Mouse (Mus musculus) midbrain, embryonic 15.5 days (tissue): ENCODE data around the gene Lgmn. TPM values are rescaled to one million over a fixed set of nuclear protein-coding genes. Genes with fewer than 3 reads are reported as not detected.

Source experiments
- ATAC-seq: fragments of 200-750 bp; cut with Nextera tagmentation; replicated peaks from 2 replicates; pipeline ENCODE4 v1.8.0; 2017; ENCODE audit warnings: moderate TSS enrichment
- H3K27ac ChIP-seq: fragments of 300-500 bp; sonication (generic); 2 replicates; pipeline ENCODE4 v1.5.1; 2015; ENCODE audit warnings: mild to moderate bottlenecking, inconsistent platforms
- H3K27me3 ChIP-seq: fragments of 300-500 bp; sonication (generic); replicated peaks from 2 replicates; pipeline ENCODE4 v1.6.1; 2015; ENCODE audit warnings: inconsistent platforms
- H3K36me3 ChIP-seq: fragments of 300-500 bp; sonication (generic); replicated peaks from 2 replicates; pipeline ENCODE4 v1.6.1; 2015; ENCODE audit warnings: inconsistent platforms
- H3K4me1 ChIP-seq: fragments of 300-500 bp; sonication (generic); 2 replicates; pipeline ENCODE4 v1.6.1; 2015; ENCODE audit warnings: inconsistent platforms
- H3K4me2 ChIP-seq: fragments of 300-500 bp; sonication (generic); 2 replicates; pipeline ENCODE4 v1.6.1; 2015; ENCODE audit warnings: inconsistent platforms, mild to moderate bottlenecking, moderate library complexity
- H3K4me3 ChIP-seq: fragments of 300-500 bp; sonication (generic); 2 replicates; pipeline ENCODE4 v1.5.1; 2015; ENCODE audit warnings: mild to moderate bottlenecking, inconsistent platforms
- H3K9ac ChIP-seq: fragments of 300-500 bp; sonication (generic); 2 replicates; pipeline ENCODE4 v1.6.1; 2015; ENCODE audit warnings: mild to moderate bottlenecking, inconsistent platforms
- H3K9me3 ChIP-seq: fragments of 300-500 bp; sonication (generic); 2 replicates; pipeline ENCODE4 v1.6.1; 2016; ENCODE audit warnings: inconsistent platforms
- WGBS: fragments of 180-500 bp; shearing (Covaris S2); methylation state at CpG from one replicate; pipeline ENCODE4 v1.1.7; 2015; ENCODE audit warnings: mixed read lengths; 5-methylcytosine and 5-hydroxymethylcytosine counted together
- polyA plus RNA-seq: library from polyadenylated mRNA; unstranded; fragments of >200 nt; fragmentation: Nextera tagmentation; extraction: Ambion mirVana; gene quantifications from 2 replicates; pipeline ENCODE4 v1.2.1, GENCODE M21; 2015

Lgmn gene
- polyA plus RNA-seq, 1 experiment from 2014 or later, result 87.7 TPM

DNA sequence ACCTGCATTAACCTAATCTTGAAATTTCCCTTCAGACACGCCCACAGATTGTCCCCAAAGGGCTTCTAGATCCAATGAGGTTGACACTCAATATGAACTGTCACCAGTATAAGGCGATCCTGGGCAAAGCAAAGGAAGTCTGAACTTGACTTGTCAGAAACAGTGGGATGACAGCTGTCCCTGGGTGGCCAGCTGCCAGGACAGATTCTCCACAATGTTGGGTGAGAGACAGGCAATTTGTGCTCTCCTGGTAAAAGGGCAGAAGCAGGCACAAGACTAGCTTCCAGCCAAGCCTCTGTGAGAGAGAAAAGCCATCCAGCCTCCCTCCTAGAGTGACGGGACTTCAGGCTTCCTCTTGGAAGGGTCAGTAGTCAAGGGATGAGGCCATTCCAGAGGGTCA lies 67.3 kb downstream of the Lgmn start:
- Histone ChIP-seq H3K27me3 (no peaks in the 10 kb centered on the region), H3K27ac (no peak overlapping the region), H3K9me3 (no peaks in the 10 kb centered on the region), H3K9ac (no peak overlapping the region), H3K36me3 (no peaks in the 10 kb centered on the region), H3K4me3 (no peak overlapping the region), H3K4me2 (no peak overlapping the region), H3K4me1 (no peaks in the 10 kb centered on the region)
- no peak for ATAC-seq
- WGBS, result 91% methylated on average over 3 of the region's 3 CpGs

DNA sequence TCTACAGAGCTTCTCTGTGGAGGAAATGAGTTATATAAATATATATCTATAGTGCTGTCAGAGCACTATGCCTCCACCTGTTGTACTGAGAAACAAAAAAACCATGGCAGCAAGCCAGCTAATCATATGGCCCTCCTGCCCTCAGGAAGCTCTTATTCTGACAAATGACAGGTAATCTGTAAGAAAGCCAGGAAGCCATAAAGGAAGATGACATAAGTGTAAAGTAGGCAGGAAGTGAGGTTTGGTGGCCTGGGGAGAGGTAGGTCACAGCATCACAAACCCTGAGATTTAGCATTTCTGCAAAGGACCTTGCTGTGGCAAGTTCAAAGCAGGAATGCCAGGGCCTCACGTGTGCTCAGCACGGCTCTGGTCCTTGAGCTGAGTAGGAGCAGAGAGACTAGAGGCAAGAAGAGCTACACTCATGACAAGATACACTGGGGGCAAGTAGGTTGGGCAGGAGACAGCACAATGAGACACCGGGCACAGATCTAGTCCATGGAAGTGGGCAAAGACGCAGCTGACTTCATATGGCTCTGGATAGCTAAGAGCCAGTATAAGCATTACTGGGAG lies 68.6 kb downstream of the Lgmn start:
- H3K9ac ChIP-seq, result no peak overlapping the region
- no peaks in the 10 kb centered on the region for H3K4me1 ChIP-seq
- H3K9me3 ChIP-seq, result no peaks in the 10 kb centered on the region
- no peak for ATAC-seq
- no peaks in the 10 kb centered on the region for H3K36me3 ChIP-seq
- H3K27me3 ChIP-seq, result no peaks in the 10 kb centered on the region
- H3K4me2 ChIP-seq, result no peak overlapping the region
- no peak overlapping the region for H3K27ac ChIP-seq
- 96% methylated on average over 4 of the region's 4 CpGs for WGBS
- no peak overlapping the region for H3K4me3 ChIP-seq

DNA sequence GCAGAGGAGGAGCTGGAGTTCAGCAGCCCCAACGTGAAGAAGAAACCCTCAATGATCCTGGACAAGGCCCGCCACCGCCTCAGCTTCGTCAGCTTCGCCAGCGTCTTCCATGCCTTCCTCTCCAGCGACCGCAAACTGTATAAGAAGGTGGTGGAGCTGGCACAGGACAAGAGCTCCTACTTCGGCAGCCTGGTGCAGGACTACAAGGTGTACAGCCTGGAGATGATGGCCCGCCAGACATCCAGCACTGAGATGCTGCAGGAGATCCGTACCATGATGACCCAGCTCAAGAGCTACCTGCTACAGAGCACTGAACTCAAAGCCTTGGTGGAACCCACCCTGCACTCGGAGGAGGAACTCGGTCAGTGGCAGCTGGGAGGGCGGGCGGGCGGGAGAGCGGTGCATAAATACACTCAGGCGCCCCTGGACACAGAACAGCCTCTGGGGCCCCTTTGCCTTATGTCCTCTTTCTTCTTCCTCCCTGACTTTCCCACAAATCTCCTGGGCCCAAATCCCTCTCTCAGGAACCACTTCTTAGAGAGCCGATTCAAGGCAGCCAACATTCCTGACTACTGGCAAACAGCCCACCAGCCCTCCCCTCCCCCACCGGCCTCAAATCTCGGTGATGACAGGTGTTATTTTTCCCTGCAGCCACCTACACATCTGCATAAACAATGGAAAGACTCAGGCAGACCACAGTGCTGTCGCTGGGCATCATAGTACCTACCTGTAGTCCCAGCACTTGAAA lies 70.0 kb downstream of the Lgmn start:
- no peak for ATAC-seq
- Histone ChIP-seq H3K9ac (no peak overlapping the region), H3K27me3 (no peaks in the 10 kb centered on the region), H3K4me2 (no peak overlapping the region), H3K27ac (no peak overlapping the region), H3K4me3 (no peak overlapping the region), H3K4me1 (no peaks in the 10 kb centered on the region), H3K36me3 (no peaks in the 10 kb centered on the region), H3K9me3 (no peaks in the 10 kb centered on the region)
- 83% methylated on average over 22 of the region's 22 CpGs for WGBS

DNA sequence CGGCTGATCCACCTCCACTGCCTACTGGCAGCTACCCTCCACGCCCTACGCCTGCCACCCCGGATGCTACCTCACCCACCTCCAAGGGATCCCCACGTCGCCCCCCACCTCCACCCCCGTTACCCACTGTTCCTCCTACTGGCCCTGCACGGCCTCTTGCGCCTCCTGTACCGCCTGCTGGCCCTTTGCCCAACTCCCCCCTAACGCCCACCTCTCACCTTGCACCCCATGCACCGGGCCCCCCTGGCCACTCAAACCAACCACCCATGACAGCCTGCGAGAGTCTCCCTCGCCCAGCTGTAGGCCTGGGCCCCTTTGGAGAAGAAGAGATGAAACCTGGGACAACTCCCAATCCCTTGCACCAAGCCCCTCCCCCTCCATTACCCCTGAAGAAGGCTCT lies 71.1 kb downstream of the Lgmn start:
- H3K4me2 ChIP-seq, result no peak overlapping the region
- no peak overlapping the region for H3K9ac ChIP-seq
- H3K27ac ChIP-seq, result no peak overlapping the region
- H3K4me1 ChIP-seq, result no peaks in the 10 kb centered on the region
- H3K27me3 ChIP-seq, result no peaks in the 10 kb centered on the region
- no peak overlapping the region for H3K4me3 ChIP-seq
- no peak for ATAC-seq
- no peaks in the 10 kb centered on the region for H3K36me3 ChIP-seq
- 85% methylated on average over 14 of the region's 14 CpGs for WGBS
- no peaks in the 10 kb centered on the region for H3K9me3 ChIP-seq

DNA sequence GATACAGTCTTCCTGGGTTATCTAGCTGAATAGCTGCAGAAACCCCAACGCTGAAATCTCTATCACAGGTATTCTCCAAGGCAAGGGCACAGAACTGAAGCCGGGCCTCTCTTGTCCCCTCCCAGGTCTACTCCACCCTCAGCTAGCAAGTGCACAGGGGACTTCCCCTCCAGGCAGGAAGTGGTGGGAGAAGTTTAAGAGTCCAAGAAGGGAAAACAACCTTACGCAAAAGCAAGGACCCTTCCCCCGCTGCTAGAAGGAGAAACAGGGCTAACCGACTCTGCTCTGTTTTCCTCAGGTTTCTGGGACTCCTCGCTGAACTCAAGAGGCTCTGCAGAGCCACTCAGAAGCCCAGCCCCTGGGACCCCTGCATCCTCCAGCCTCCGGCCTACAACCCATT lies 71.5 kb downstream of the Lgmn start:
- H3K4me3 ChIP-seq, result no peak overlapping the region
- H3K4me2 ChIP-seq, result no peak overlapping the region
- H3K9ac ChIP-seq, result no peak overlapping the region
- H3K27ac ChIP-seq, result no peak overlapping the region
- no peaks in the 10 kb centered on the region for H3K36me3 ChIP-seq
- H3K9me3 ChIP-seq, result no peaks in the 10 kb centered on the region
- no peaks in the 10 kb centered on the region for H3K4me1 ChIP-seq
- ATAC-seq, result no peak
- WGBS, result 77% methylated on average over 7 of the region's 7 CpGs
- no peaks in the 10 kb centered on the region for H3K27me3 ChIP-seq

DNA sequence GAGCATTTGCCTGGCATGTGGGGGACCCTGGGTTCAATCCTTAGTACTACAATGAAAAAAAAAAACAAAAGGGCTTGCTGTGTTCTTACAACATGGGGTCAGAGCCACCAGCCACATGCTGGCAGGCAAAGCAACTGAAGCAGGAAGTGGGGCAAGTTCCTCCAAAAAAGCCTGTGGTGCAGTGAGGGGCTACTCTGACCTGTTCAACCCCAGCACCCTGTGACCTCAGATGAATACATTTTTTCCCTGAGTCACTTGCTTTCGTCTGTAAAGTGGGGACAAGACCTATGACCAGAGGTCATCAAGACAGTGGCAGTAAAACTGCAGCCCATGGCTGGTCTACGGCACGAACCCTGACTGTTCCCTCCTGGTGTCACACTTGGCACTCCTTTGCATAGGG lies 72.5 kb downstream of the Lgmn start:
- Histone ChIP-seq H3K9ac (no peak overlapping the region), H3K4me2 (no peak overlapping the region), H3K4me3 (no peak overlapping the region), H3K4me1 (no peaks in the 10 kb centered on the region), H3K9me3 (no peaks in the 10 kb centered on the region), H3K27me3 (no peaks in the 10 kb centered on the region), H3K36me3 (no peaks in the 10 kb centered on the region), H3K27ac (no peak overlapping the region)
- 86% methylated on average over 3 of the region's 3 CpGs for WGBS
- no peak for ATAC-seq

DNA sequence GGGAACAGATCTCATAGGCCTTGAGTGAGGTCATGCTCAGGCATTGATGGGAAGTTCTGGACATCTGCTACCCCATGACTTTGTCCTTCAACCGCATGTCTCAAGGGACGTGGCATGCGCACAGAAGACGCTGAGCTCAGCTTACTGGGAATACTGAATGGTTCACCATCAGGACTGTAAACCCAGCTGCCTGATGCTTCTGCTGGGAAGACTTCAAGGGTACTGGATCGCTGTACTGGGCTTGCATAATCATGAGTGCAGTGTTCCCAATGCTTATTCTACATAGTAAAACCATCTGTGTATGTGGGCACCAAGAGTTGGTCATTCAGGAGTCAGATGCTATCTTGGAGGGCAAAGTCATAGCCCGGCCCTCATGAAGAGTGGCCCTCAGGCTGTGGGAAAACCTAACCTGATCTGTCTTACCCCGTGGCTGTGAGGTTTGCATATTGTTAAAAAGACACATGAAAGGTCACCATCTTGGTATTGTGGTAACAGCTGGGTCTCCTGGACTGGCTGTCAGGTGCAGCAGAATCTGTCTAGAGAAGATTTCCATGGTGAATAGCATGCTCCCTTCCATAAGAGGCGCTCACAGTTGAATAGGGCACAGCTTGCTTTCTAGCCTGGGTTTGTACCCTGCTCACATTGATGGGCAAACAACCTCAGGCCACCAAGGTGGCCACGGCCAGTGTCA lies 73.3 kb downstream of the Lgmn start:
- Histone ChIP-seq H3K36me3 (no peaks in the 10 kb centered on the region), H3K9ac (no peak overlapping the region), H3K27ac (no peak overlapping the region), H3K9me3 (no peaks in the 10 kb centered on the region), H3K4me3 (no peak overlapping the region), H3K4me1 (no peaks in the 10 kb centered on the region), H3K4me2 (no peak overlapping the region), H3K27me3 (no peaks in the 10 kb centered on the region)
- 91% methylated on average over 9 of the region's 9 CpGs for WGBS
- ATAC-seq, result no peak

DNA sequence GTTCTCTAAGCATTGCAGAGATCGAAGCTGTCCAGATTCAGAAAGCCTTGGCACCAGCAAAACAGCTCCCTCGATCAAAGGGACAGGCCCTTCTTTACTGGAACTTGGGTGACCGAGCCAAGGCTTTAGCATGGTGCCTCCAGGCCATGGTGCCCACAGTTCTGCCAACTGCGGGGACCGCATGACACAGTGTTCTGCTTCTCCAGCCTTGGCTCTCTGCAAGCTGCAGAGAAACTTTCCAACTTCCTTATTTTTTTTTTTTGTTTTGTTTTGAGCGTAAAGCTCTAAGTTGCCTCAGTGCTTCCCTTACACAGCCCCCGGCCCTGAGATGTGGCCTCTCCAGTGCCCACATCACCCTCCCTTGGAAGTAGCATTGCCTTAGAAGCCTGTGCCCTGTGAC lies 74.6 kb downstream of the Lgmn start:
- Histone ChIP-seq H3K4me1 (no peaks in the 10 kb centered on the region), H3K9ac (no peak overlapping the region), H3K27ac (no peak overlapping the region), H3K9me3 (no peaks in the 10 kb centered on the region), H3K36me3 (no peaks in the 10 kb centered on the region), H3K4me3 (no peak overlapping the region), H3K4me2 (no peak overlapping the region), H3K27me3 (no peaks in the 10 kb centered on the region)
- ATAC-seq, result no peak
- WGBS, result 95% methylated on average over 7 of the region's 7 CpGs

DNA sequence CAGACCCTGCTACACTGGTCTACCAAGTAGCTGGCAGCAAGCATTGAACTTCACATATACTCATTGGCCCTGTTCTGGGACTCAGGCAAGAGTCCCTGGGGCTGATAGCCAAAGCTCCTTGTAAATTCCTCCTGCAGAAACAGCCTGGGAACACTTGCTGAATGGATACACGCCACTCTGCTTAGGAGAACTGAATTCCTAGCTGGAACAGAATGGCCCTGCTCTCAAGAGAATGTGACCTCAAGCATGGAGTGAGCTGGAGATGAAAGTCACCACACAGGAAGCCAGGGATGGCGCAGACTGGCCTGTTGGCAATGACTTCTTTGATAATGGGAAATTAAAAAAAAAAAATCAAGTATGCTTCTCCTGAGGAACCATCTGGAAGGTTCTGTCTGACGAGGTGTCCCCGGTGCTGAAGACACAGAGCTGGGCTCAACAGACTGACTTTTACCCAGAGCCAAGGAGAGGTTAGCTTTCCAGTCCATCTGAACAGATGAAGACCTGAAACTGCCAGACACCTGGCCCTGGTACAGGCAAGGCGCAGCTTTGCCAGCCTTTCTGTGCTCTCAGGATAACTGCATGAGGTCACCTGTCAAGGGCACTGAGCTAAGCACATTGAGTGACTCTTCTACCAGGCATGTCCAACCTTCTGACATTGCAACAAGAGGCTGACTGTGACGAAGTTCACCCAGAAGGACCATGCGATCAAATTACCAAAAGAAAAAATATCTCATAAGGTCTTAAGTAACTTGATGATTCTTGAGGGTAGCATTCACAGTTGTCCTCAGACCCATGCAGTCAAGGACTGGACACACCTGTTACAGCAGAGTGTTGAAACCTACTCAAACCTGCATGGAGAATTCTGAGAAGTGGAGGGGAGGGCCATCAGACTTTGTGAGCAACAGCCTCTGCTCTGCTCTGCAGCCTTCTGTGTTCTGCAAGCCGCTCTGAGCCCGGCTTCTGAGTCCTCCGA lies 78.1 kb downstream of the Lgmn start:
- no peak overlapping the region for H3K4me2 ChIP-seq
- H3K9ac ChIP-seq, result no peak overlapping the region
- no peaks in the 10 kb centered on the region for H3K4me1 ChIP-seq
- WGBS, result 88% methylated on average over 10 of the region's 10 CpGs
- no peak overlapping the region for H3K27ac ChIP-seq
- no peak for ATAC-seq
- no peaks in the 10 kb centered on the region for H3K9me3 ChIP-seq
- no peak overlapping the region for H3K4me3 ChIP-seq
- H3K36me3 ChIP-seq, result no peaks in the 10 kb centered on the region
- H3K27me3 ChIP-seq, result no peaks in the 10 kb centered on the region

DNA sequence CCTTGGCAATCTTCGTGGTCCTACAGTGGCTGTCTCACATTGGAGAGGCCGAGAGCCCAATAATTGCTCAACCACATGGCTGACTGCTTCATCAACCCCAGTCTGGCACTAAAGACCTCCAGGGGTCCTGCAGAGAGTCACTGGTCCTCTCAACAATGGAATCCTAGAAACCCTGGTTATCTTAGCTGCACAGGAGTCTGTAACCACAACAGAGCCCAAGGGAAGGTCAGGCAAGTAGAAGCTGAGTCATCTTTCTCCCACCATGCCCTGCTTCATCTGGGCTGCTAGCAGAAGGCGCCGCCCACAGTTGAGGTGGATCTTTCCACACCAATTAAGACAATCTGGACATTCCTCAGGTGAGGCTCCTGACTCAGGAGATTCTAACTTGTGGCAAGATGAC lies 80.2 kb downstream of the Lgmn start:
- Histone ChIP-seq H3K4me2 (no peak overlapping the region), H3K27me3 (no peaks in the 10 kb centered on the region), H3K9me3 (no peaks in the 10 kb centered on the region), H3K4me3 (no peak overlapping the region), H3K36me3 (no peaks in the 10 kb centered on the region), H3K9ac (no peak overlapping the region), H3K27ac (no peak overlapping the region), H3K4me1 (no peaks in the 10 kb centered on the region)
- no peak for ATAC-seq
- 92% methylated on average over 4 of the region's 4 CpGs for WGBS

DNA sequence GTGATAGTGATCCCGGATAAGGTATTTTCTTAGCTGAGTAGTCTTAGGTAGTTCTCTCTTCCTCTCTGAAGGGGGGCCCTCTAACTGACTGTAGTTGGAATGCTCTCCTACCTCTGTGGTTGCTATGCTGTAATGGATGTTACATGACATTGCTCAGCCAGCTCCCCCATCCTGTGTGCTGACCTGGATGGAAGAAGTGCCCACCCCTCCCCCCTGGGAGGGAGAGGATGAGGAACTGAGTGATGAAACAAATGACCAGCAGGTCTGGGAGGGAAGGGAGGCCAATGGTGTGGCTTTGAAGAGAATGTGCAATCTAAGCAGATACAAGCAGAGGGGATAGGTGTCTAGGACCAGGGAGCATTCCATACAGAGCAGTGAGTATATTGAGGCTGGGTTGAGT lies 82.8 kb downstream of the Lgmn start:
- no peak for ATAC-seq
- H3K4me1 ChIP-seq, result no peaks in the 10 kb centered on the region
- no peak overlapping the region for H3K4me3 ChIP-seq
- no peak overlapping the region for H3K4me2 ChIP-seq
- H3K9me3 ChIP-seq, result no peaks in the 10 kb centered on the region
- H3K27ac ChIP-seq, result no peak overlapping the region
- no peaks in the 10 kb centered on the region for H3K27me3 ChIP-seq
- H3K9ac ChIP-seq, result no peak overlapping the region
- WGBS, result 97% methylated on average over 1 of the region's 1 CpGs
- H3K36me3 ChIP-seq, result no peaks in the 10 kb centered on the region

DNA sequence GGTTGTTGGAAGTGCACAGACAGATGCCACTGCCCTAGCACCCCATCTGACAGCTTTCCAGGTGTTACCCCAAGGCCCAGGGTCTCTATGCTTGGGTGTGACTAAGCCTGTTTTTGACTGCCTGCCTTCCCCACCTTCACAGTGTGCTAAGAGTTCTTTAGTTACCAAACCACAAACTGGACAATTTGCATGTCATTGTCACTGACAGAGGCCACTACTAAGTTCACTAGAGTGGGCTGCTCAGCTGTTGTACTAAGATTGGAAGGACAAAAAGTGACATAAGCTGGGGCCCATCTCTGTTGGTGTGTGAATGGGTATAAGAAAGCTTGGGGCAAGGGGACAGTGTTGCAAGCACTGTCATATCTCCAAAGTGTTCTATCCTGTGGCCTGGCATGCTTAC lies 83.8 kb downstream of the Lgmn start:
- no peaks in the 10 kb centered on the region for H3K27me3 ChIP-seq
- H3K9ac ChIP-seq, result no peak overlapping the region
- no peak overlapping the region for H3K27ac ChIP-seq
- no peak overlapping the region for H3K4me3 ChIP-seq
- no peak for ATAC-seq
- H3K4me1 ChIP-seq, result no peaks in the 10 kb centered on the region
- no peak overlapping the region for H3K4me2 ChIP-seq
- no peaks in the 10 kb centered on the region for H3K9me3 ChIP-seq
- H3K36me3 ChIP-seq, result no peaks in the 10 kb centered on the region
